Mouse (Mus musculus) bone marrow, adult 2 months (tissue): ENCODE measurements around the gene A3galt2.

ENCODE experiments used
- CTCF ChIP-seq: fragments of 200-500 bp; IDR thresholded peaks from 2 replicates; pipeline ENCODE4 v1.5.1; 2011; ENCODE audit warnings: low read length, control low read depth; ENCODE audit not compliant: control insufficient read depth, insufficient read depth
- POLR2A ChIP-seq: fragments of 200-500 bp; IDR thresholded peaks from 2 replicates; pipeline ENCODE4 v1.6.1; 2011; ENCODE audit warnings: low read depth, mild to moderate bottlenecking, control low read depth, low read length, borderline replicate concordance; ENCODE audit not compliant: control insufficient read depth

DNA sequence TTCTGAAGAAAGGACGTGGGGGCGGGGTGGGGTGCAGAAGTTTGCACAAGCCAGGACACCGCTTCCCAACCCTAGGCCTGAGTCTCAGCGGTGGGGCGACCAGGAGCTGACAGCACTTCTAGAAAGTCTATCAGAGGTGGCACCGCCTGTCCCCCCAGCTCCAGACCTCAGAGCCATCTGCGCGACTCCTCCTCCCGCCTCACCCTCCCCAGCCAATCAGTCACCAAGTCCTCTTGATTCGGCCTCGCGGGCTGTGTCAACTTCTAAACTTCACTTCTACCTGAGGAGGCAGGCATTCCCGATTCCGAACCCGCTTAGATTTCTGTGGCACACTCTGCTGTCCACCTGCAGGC is 51.6 kb downstream of the A3galt2 start:
- TF ChIP-seq POLR2A (peak; percentile 80; the same call in 1 of the 2 replicates), CTCF (no peak)
